Mouse (Mus musculus): ENCODE measurements around the gene Pank3. TPM values are rescaled to one million over a fixed set of nuclear protein-coding genes. Genes with fewer than 3 reads are reported as not detected.

The Pank3 gene
- polyA plus RNA-seq (2015; fragmentation: Nextera tagmentation; extraction: Ambion mirVana) = 22.2 and 23.6 TPM in 2 replicates

DNA sequence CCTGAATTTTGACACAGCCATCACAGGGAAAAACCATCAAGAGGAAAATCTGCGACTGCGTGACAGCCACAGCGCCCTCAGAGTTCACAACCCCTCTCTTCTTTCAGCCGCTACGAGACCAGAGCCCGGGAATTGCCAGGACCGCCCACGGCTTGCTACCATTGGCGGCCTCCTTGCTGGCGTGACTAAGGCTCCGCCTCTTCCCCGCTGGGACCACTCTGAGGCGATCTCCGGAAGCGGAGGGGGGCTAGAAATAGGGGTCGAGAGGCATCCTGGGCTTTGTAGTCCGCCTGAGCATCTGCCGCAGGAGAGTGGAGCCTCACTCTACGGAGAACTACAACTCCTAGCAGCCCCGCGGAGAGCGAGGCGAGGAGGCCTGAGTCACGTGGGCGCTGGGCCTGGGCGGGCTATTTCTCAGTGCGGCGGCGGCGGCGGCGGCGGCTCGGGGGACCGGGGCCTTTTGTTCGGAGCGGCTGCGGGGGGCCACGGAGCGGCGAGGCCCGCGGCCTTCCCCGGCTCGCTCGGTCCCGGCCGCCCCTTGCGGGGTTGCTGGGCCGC, at the start of gene Pank3:
Pank3 (plus strand) TSS at position 297 of the 558 bp plus-strand sequence.
- no peaks in the 10 kb centered on the region for H3K9me3 ChIP-seq
- H3K9ac ChIP-seq = peak within 1 kb of the TSS; percentile 99
- H3K27me3 ChIP-seq = no peaks in the 10 kb centered on the region
- peak within 1 kb of the TSS; percentile 76 for H3K4me2 ChIP-seq
- H3K27ac ChIP-seq (replicated peaks) = peak within 1 kb of the TSS; percentile 96
- ATAC-seq (ENCODE audit: low read depth) = peak; percentile 99
- peak within 1 kb of the TSS; percentile 74 for H3K4me3 ChIP-seq
- H3K4me1 ChIP-seq (replicated peaks) = peaks cover 26% of the 10 kb centered on the region
- H3K36me3 ChIP-seq = no peaks in the 10 kb centered on the region
- 1% methylated on average over 50 of the region's 50 CpGs for WGBS

GRCm38 (mm10) chr11:35723876-35724275, 45.4 kb upstream of the Pank3 start:
- Histone ChIP-seq H3K36me3 (no peaks in the 10 kb centered on the region), H3K4me3 (no peak overlapping the region), H3K9me3 (no peaks in the 10 kb centered on the region), H3K27me3 (no peaks in the 10 kb centered on the region), H3K27ac (replicated peaks) (no peak overlapping the region), H3K4me2 (no peak overlapping the region), H3K4me1 (replicated peaks) (peaks cover 2% of the 10 kb centered on the region; the same call in 1 of the 2 replicates), H3K9ac (no peak overlapping the region)
- 82% methylated on average over 5 of the region's 5 CpGs for WGBS
- ATAC-seq (ENCODE audit: low read depth) = no peak

DNA sequence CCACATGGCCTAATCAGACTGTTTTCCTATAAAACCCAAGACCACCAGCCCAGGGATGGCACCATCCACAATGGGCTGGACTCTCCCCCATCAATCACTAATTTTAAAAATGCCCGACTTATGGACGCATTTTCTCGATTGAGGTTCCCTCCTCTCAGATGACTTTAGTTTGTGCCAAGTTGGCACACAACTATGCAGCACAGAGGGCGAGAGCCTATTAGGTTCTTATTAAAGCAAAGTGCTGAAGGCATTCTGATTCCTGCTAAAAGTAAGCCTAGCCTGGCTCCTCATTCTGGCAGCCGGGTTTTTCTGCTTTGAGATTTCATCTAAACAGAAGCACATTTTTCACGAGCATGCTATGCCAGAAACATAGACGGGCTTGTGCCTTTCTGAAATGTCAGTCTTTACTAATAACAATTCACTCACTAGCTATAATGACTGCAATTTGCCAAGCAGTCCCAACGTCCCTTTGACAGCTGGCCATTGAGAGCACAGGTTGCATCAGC, 42.9 kb upstream of the Pank3 start:
- Histone ChIP-seq H3K4me1 (replicated peaks) (peaks cover 18% of the 10 kb centered on the region), H3K4me3 (no peak overlapping the region), H3K27me3 (no peaks in the 10 kb centered on the region), H3K9me3 (no peaks in the 10 kb centered on the region), H3K36me3 (no peaks in the 10 kb centered on the region), H3K27ac (replicated peaks) (no peak overlapping the region), H3K4me2 (no peak overlapping the region), H3K9ac (no peak overlapping the region)
- 78% methylated on average over 8 of the region's 8 CpGs for WGBS
- no peak for ATAC-seq (ENCODE audit: low read depth)

GRCm38 (mm10) chr11:35728200-35728599, 41.1 kb upstream of the Pank3 start:
- WGBS = 90% methylated on average over 1 of the region's 1 CpGs

GRCm38 (mm10) chr11:35729186-35729585, 40.1 kb upstream of the Pank3 start:
- Histone ChIP-seq H3K36me3 (no peaks in the 10 kb centered on the region), H3K4me3 (no peak overlapping the region), H3K9ac (no peak overlapping the region), H3K4me2 (no peak overlapping the region), H3K4me1 (replicated peaks) (peaks cover 18% of the 10 kb centered on the region), H3K9me3 (no peaks in the 10 kb centered on the region), H3K27me3 (no peaks in the 10 kb centered on the region), H3K27ac (replicated peaks) (no peak overlapping the region)
- 25% methylated on average over 5 of the region's 5 CpGs for WGBS
- peak; percentile 65 for ATAC-seq (ENCODE audit: low read depth)

More at GRCm38 (mm10) chr11:35728200-35728599, 41.1 kb upstream of the Pank3 start:
- Histone ChIP-seq H3K27ac (replicated peaks) (no peak overlapping the region), H3K9me3 (no peaks in the 10 kb centered on the region), H3K4me1 (replicated peaks) (peaks cover 18% of the 10 kb centered on the region), H3K36me3 (no peaks in the 10 kb centered on the region), H3K4me2 (no peak overlapping the region), H3K9ac (no peak overlapping the region), H3K27me3 (no peaks in the 10 kb centered on the region), H3K4me3 (no peak overlapping the region)
- ATAC-seq (ENCODE audit: low read depth) = no peak

GRCm38 (mm10) chr11:35732366-35732765, 36.9 kb upstream of the Pank3 start:
- WGBS = 86% methylated on average over 1 of the region's 1 CpGs
- ATAC-seq (ENCODE audit: low read depth) = no peak
- no peak overlapping the region for H3K4me2 ChIP-seq
- no peak overlapping the region for H3K27ac ChIP-seq (replicated peaks)
- peaks cover 18% of the 10 kb centered on the region for H3K4me1 ChIP-seq (replicated peaks)
- H3K4me3 ChIP-seq = no peak overlapping the region
- H3K9me3 ChIP-seq = no peaks in the 10 kb centered on the region
- H3K27me3 ChIP-seq = no peaks in the 10 kb centered on the region
- no peak overlapping the region for H3K9ac ChIP-seq
- H3K36me3 ChIP-seq = no peaks in the 10 kb centered on the region

GRCm38 (mm10) chr11:35736817-35737216, 32.5 kb upstream of the Pank3 start:
- H3K36me3 ChIP-seq = no peaks in the 10 kb centered on the region
- no peaks in the 10 kb centered on the region for H3K27me3 ChIP-seq
- H3K27ac ChIP-seq (replicated peaks) = no peak overlapping the region
- 68% methylated on average over 2 of the region's 2 CpGs for WGBS
- no peak overlapping the region for H3K9ac ChIP-seq
- H3K9me3 ChIP-seq = no peaks in the 10 kb centered on the region
- no peak overlapping the region for H3K4me2 ChIP-seq
- H3K4me3 ChIP-seq = no peak overlapping the region
- no peak for ATAC-seq (ENCODE audit: low read depth)
- no peaks in the 10 kb centered on the region for H3K4me1 ChIP-seq (replicated peaks)

- no peaks in the 10 kb centered on the region for H3K4me1 ChIP-seq (replicated peaks)
- ATAC-seq (ENCODE audit: low read depth) = no peak
- H3K27ac ChIP-seq (replicated peaks) = no peak overlapping the region
- H3K27me3 ChIP-seq = no peaks in the 10 kb centered on the region
- H3K9me3 ChIP-seq = no peaks in the 10 kb centered on the region
- H3K4me3 ChIP-seq = no peak overlapping the region
- no peak overlapping the region for H3K4me2 ChIP-seq
- H3K9ac ChIP-seq = no peak overlapping the region
- H3K36me3 ChIP-seq = no peaks in the 10 kb centered on the region
- 94% methylated on average over 2 of the region's 2 CpGs for WGBS
Measured at GRCm38 (mm10) chr11:35737262-35737661, 32.0 kb upstream of the Pank3 start.

- Histone ChIP-seq H3K4me1 (replicated peaks) (no peaks in the 10 kb centered on the region), H3K9me3 (0 out of 2 replicates have a peak, but pooled peaks cover 2% of the 10 kb centered on the region), H3K27me3 (no peaks in the 10 kb centered on the region), H3K36me3 (no peaks in the 10 kb centered on the region), H3K4me3 (no peak overlapping the region), H3K27ac (replicated peaks) (no peak overlapping the region), H3K4me2 (no peak overlapping the region), H3K9ac (no peak overlapping the region)
- 76% methylated on average over 3 of the region's 3 CpGs for WGBS
- no peak for ATAC-seq (ENCODE audit: low read depth)
Measured at GRCm38 (mm10) chr11:35738102-35738501, 31.2 kb upstream of the Pank3 start.

- no peaks in the 10 kb centered on the region for H3K27me3 ChIP-seq
- 0 out of 2 replicates have a peak, but pooled peaks cover 7% of the 10 kb centered on the region for H3K9me3 ChIP-seq
- WGBS = 91% methylated on average over 6 of the region's 6 CpGs
- H3K4me3 ChIP-seq = no peak overlapping the region
- no peak overlapping the region for H3K27ac ChIP-seq (replicated peaks)
- H3K4me2 ChIP-seq = no peak overlapping the region
- no peaks in the 10 kb centered on the region for H3K4me1 ChIP-seq (replicated peaks)
- no peaks in the 10 kb centered on the region for H3K36me3 ChIP-seq
- no peak overlapping the region for H3K9ac ChIP-seq
- no peak for ATAC-seq (ENCODE audit: low read depth)
Measured at GRCm38 (mm10) chr11:35743586-35743985, 25.7 kb upstream of the Pank3 start.

GRCm38 (mm10) chr11:35744571-35744970, 24.7 kb upstream of the Pank3 start:
- no peaks in the 10 kb centered on the region for H3K27me3 ChIP-seq
- no peak for ATAC-seq (ENCODE audit: low read depth)

DNA sequence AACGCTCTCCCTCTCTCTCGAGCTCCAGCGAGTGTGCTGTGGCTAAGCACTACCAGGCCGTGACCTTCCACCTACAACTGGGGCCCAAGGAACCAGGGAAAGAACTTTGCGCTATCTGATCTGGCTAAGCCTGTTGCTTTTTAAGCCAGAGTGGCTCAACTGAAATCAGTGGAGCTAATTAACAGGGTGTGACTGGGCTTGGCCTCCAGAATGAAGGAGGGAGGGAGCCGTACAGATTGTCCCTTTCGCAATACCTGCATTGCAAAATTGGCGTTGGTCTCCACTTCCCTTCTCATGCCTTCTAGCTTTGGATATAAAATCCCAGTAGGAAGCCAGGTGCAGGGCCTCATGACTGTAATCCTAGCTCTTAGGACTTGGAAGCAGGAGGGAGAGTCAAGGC, 18.7 kb upstream of the Pank3 start:
- Histone ChIP-seq H3K9ac (no peak overlapping the region), H3K27me3 (no peaks in the 10 kb centered on the region), H3K4me3 (no peak overlapping the region), H3K27ac (replicated peaks) (no peak overlapping the region), H3K4me2 (no peak overlapping the region), H3K36me3 (no peaks in the 10 kb centered on the region), H3K4me1 (replicated peaks) (no peaks in the 10 kb centered on the region), H3K9me3 (no peaks in the 10 kb centered on the region)
- no peak for ATAC-seq (ENCODE audit: low read depth)
- 89% methylated on average over 8 of the region's 8 CpGs for WGBS

More at GRCm38 (mm10) chr11:35744571-35744970, 24.7 kb upstream of the Pank3 start:
- H3K4me2 ChIP-seq = no peak overlapping the region
- 89% methylated on average over 6 of the region's 6 CpGs for WGBS
- H3K4me3 ChIP-seq = no peak overlapping the region
- H3K4me1 ChIP-seq (replicated peaks) = no peaks in the 10 kb centered on the region
- H3K9ac ChIP-seq = no peak overlapping the region
- H3K27ac ChIP-seq (replicated peaks) = no peak overlapping the region
- 0 out of 2 replicates have a peak, but pooled peaks cover 7% of the 10 kb centered on the region for H3K9me3 ChIP-seq
- H3K36me3 ChIP-seq = no peaks in the 10 kb centered on the region

GRCm38 (mm10) chr11:35754906-35755418, 14.3 kb upstream of the Pank3 start:
- H3K27me3 ChIP-seq = no peaks in the 10 kb centered on the region
- WGBS = 83% methylated on average over 4 of the region's 4 CpGs
- no peak overlapping the region for H3K4me2 ChIP-seq
- no peaks in the 10 kb centered on the region for H3K36me3 ChIP-seq
- H3K4me1 ChIP-seq (replicated peaks) = no peaks in the 10 kb centered on the region
- no peaks in the 10 kb centered on the region for H3K9me3 ChIP-seq
- no peak for ATAC-seq (ENCODE audit: low read depth)
- H3K9ac ChIP-seq = no peak overlapping the region
- H3K4me3 ChIP-seq = no peak overlapping the region
- no peak overlapping the region for H3K27ac ChIP-seq (replicated peaks)
